Mouse (Mus musculus): ENCODE measurements at regions not wholly inside any gene's neighbourhood (a gene's known extent, or its start where the extent isn't known, plus 50 kb on each side); places are given as distances from the start of the nearest gene placed in this dataset.
A peak's percentile ranks its signal among the peaks of the same experiment; 100 is the strongest.

DNA sequence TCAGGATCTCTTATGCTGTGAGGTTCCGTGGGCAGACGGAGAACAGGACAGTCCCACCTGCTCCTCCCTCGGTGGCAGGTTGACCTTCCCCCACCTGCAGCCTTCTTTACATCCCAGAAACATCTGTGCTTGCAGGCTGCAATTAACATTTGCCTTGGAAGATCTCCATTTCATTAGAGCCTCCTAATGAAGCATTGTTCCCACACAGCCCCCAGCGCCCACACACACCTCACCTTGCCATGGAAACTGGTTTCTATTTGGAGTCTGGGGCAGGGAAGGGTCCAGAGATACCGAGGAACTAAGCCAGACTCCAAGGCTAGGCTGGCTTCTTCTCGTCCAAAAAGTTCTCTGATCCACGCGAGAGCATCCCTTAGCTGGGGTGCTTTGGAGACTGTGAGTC, 56.6 kb upstream of the Rpl38 start:
- ATAC-seq (replicated peaks; ENCODE audit: poor library complexity, severe bottlenecking) = no peak

DNA sequence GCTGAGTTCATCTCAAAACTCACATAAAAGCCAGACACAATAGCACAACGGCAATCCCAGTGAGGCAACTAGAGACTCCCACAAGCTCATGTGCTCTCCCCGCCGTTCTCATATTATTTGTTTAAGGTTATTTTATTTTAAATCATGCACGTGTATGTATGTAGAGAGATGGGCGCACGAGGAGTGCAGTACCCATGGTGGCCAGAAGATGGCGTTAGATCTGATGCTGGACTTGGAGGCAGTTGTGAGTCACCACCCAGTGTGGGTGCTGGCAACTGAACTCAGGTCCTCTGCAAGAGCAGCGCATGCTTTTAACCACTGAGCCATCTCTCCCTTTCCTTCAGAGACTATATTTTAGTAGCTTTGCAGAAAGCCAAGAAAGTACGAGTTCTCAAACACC, 60.3 kb upstream of the Rpl38 start:
- ATAC-seq (replicated peaks; ENCODE audit: poor library complexity, severe bottlenecking) = no peak

DNA sequence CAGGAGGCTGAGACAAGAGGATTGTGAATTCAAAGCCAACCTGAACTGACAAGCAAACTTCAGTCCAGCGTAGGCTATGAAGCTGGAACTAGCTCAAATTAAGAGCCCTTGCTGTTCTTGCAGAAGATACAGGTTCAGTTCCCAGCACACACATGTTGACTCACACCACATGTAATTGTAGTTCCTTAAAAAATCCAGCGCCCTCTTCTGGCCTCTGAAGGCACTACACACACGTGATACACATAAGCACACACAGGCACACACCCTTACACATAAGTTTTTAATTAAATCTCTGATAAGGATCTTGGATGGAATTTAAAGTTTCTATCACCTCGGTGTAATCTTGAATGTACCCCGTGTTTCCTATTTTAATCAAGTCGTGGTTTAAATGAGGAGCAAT, 65.2 kb upstream of the Rpl38 start:
- ATAC-seq (replicated peaks; ENCODE audit: poor library complexity, severe bottlenecking) = no peak

DNA sequence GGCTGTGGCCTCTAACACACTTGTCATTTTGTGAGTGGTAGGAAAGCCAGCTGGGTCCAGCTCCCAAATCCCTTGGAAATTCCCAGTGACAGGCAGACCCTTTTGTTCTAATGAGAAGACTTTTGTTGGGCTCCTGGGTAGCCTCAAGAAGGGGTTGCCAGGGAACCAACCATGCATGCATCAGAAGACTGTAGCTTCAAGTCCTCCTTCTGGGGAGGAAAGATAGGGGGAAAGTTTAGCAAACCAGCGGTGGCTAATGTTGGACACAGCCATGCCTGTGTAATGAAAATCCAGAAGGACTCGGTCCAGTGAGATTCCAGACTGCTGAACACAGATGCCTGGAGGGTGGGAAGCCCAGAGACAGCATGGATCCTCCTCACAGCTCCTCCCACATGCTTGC, 71.1 kb upstream of the Rpl38 start:
- no peak for ATAC-seq (replicated peaks; ENCODE audit: poor library complexity, severe bottlenecking)

DNA sequence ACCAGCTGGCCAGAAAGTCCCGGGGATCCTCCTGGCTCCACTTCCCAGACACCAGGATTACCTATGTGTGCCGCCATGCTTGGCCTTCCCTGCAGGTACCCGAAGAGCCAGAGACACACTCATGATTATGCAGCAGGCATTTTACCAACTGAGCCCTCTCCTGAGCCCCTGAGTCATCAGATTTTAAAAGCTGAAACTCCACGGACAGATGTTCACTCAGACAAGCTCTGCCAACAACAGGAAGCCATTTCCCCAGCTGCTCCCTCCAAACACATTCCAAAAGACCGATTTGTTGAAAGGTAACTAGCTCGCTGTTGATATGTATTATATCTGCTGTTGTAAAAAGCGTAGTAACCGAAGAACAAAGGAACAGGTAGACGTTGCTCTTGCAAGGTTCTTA, 75.4 kb upstream of the Rpl38 start:
- ATAC-seq (replicated peaks; ENCODE audit: poor library complexity, severe bottlenecking) = no peak

DNA sequence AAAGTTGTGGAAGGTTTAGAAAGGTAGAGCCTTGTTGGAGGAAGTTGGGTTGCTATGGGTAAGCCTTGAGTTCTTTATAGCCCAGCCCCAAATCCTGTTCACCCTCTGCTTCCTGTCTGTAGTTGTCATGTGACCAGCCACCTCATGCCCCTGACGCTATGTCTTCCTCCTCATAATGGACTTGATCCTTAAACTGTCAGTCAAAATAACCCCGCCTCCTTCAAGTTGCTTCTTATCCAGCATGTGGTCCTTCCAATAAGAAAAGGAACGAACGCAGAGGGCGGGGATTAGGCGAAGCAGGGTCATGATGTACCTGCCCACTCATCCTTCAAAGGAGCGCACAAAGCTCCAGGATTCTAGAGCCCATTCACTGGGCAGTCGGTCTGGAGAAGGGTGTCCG, 79.8 kb upstream of the Rpl38 start:
- ATAC-seq (replicated peaks; ENCODE audit: poor library complexity, severe bottlenecking) = no peak

DNA sequence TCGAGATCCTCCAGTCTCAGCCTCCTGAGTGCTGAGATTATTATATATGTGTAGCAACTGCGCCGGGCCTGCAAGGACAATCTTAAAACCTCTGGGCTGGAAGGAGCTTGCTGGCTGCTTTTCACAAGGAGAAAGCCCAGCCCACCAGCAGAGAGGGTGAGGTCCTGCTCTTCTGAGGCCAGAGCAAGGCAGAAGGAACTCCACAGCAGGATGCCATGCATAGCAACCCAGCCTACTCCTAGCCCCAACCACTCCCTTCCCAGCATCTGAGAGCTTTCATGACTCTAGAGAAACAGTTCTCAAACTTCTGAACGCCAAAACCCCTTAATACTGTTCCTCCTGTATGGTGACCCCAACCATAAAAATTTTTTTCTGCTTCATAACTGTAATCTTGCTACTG, 80.3 kb upstream of the Rpl38 start:
- no peak for ATAC-seq (replicated peaks; ENCODE audit: poor library complexity, severe bottlenecking)

DNA sequence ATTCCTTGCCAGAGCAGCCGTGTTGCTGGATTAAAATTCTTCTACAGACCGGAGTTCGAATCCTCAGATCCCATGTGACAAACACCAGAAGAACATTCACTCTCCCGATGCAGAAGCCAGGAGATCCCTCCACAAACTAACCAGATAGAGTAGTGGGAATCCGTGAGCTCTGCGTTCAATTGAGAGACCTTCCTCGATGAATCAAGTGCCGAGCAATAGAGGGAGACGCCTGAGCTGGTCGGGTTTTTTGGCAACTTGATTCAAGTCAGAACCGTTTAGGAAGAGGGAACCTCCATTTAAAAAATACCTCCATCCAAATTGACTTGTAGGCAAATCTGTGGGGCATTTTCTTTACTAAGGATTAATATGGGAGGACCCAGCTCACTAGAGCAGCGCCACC, 81.9 kb upstream of the Rpl38 start:
- ATAC-seq (replicated peaks; ENCODE audit: poor library complexity, severe bottlenecking) = no peak

DNA sequence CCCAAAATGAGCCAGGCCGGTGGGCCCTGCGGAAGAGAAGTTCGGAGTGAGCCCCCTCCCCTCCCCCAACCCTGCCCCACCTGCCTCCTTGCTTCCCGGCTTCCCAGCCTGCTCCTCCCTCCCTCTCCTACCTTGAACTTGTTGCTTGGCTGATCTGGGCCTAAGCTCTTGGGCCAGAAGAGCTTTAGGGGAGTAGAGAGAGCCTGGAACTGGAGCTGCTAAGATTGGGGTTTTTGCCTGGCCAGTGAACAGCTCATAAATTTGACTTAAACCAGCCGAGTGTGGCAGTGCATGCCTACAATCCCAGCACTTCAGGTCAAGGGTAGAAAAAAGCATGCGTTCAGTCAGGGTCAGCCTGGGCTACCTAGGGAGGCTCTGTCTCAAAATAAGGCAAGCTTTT, 83.5 kb upstream of the Rpl38 start:
- ATAC-seq (replicated peaks; ENCODE audit: poor library complexity, severe bottlenecking) = no peak

DNA sequence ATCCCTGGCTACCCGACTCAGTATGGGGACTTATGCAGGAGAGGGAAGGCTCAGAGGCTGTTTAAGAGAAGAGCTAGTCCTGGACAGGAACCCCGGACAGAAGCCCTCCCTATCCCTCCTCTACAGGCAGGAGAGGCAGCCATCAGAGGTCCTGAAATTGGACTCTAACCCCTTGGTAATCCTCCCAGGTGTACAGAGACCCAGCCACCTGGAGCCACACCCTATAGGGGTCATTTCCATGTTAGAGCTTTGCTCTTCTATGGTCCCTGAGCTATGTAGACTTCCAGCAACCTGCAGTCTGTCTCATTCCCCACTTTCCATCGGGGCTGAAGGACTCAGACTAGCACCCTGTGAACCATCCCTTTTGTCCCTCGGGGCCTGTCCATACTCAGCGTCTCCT, 84.2 kb upstream of the Rpl38 start:
- ATAC-seq (replicated peaks; ENCODE audit: poor library complexity, severe bottlenecking) = no peak

DNA sequence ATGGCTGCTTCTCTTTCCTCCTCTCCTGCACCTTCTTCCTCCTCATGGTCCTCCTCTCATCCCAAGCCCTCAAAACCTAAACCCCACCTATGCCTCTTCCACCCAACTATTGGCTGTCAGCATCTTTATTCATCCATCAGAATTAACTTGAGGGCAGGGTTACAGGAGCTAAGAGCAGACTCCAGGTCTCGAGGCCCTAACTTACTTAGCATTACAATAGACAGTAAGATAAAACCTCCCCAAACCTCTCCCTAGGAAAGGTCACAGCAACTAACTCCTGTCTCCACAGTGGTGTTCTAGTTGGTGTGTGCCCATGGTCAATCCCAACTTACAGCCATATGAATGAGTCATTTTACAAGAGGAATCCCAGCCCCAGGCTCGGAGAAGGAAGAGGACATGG, 88.3 kb upstream of the Rpl38 start:
- no peak for ATAC-seq (replicated peaks; ENCODE audit: poor library complexity, severe bottlenecking)

DNA sequence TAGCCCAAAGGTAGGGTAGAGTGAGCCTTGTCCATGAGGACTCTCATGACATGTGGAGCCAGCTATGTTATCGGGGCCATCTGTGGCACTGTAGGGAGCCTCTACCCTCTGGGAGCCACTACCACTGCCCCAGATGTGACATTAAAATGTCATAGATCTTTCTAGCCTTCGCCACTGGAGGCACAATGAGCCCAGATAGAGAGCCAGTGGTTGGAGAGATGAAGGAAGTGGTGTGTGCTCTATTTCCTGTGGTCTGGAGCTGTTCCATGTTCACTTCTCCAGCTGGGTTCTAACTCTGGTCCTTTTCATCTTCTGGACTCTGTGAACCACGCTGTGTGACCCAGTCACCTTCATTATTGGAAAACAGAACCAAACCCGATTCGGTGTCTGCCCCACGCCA, 89.8 kb upstream of the Rpl38 start:
- peak; percentile 83 for ATAC-seq (replicated peaks; ENCODE audit: poor library complexity, severe bottlenecking)

DNA sequence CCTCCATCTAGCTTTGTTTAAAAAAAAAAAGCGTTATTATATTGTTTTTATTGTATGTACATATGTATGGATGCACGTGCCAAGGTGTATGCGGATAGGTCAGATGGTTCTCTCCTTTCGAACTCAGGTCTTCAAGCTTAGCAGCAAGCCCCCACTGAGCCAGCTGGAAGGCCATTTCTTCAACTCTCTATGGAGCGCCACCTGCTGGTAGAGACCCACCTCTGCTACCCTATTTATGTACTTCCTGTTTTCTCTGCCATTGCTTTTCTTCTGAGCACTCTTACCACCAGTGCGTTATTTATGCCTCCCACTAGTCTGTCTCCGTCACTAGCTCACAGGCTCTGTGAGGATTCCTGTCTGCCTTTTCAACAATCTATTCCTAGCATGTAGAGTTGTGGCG, 91.5 kb upstream of the Rpl38 start:
- peak; percentile 80 for ATAC-seq (replicated peaks; ENCODE audit: poor library complexity, severe bottlenecking)

DNA sequence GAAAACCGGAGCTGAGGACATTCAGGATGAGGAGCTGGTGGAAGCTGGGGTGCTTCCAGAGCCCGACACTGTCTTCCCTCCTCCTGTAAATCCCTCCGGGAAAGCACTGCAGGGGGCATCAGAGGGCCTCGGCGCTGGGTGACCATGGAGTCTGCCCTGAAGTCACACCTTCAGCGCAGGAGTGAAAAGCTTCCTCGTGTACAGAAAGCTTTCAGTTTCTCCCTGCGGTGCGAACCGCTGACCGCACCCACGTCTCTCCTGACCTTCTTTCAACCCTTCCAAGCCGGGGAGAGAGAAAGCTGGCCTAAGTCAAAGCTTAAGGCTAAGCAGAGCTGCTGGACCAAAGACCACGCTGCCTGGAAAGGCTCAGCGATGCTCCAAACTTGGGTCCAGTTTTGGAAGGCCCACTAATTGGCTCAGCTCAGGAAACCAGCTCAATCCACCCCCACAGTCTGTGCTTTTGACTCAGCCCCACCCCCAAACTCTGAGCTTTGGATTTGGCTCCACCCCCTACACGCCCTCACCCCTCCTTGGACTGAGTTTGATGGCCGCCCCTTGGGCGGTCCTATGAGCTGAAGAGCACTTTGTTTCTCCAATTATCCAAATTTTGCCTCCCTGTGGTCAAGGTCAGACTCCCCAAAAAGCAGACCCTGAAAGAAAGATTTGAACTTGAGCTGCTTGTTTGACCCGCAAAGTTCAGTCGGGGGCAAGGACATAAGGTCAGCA, 97.0 kb upstream of the Rpl38 start:
- ATAC-seq (replicated peaks; ENCODE audit: poor library complexity, severe bottlenecking) = peak; percentile 60

DNA sequence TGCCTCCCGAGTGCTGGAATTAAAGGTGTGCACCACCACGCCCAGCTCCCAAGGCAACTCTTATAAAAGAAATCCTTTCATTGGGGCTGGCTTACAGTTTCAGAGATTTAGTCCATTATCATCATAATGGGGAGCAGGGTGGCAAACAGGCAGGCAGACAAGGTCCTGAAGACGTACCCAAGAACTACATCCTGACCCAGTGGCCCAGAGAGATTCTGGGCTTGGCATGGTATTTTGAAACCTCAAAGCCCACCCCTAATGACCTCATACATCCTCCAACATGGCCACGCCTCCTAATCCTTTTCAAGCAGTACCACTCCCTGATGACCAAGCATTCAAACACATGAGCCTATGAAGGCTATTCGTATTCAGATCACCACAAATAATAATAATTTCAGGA, 98.2 kb upstream of the Rpl38 start:
- no peak for ATAC-seq (replicated peaks; ENCODE audit: poor library complexity, severe bottlenecking)

DNA sequence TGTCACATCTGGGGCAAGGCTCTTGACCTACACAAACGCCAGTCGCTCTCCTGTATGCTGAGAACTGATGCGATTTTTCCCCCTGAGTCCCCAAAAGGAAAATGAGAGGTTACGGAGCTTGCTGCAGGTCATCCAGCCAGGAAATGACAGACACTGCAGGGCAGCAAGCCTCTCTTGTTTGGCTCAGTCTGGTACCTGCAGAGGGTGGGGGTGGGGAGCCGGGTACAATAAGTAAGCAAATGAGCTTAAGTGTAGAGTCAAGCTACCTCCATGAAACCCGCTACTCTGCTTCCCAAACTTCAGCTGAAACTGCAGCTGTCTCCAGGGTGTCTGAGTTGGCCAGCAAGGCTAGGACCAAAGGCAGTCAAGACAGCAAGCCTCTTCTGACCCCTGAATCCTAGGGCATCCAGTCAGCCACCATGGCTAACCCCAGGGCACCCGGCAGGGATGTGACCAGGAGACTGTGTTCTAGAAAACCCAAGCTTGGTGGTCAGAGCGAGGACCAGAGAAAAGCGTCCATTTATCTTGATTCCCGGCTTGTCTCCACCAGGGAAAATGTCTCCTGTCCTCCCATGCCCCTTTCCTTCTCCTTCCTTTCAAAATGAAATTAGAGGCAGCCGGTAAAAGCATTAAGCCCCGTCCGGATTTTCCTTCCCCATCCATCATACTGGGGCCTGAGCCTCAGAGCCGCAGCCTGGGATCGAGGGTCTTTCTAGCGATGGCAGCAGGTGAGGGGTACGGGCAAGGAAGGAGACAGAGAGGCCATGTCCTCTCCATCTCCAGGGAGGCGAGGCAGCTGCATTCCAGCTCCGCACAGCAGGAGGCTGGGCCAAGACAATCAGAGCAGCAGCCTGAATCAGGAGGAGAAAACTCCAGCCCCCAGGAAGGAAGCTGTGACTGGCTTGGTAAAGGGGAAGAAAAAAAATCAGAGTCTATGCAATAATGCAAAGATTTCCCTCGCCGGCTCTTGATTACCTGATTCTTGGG, 100.2 kb upstream of the Rpl38 start:
- no peak for ATAC-seq (replicated peaks; ENCODE audit: poor library complexity, severe bottlenecking)

DNA sequence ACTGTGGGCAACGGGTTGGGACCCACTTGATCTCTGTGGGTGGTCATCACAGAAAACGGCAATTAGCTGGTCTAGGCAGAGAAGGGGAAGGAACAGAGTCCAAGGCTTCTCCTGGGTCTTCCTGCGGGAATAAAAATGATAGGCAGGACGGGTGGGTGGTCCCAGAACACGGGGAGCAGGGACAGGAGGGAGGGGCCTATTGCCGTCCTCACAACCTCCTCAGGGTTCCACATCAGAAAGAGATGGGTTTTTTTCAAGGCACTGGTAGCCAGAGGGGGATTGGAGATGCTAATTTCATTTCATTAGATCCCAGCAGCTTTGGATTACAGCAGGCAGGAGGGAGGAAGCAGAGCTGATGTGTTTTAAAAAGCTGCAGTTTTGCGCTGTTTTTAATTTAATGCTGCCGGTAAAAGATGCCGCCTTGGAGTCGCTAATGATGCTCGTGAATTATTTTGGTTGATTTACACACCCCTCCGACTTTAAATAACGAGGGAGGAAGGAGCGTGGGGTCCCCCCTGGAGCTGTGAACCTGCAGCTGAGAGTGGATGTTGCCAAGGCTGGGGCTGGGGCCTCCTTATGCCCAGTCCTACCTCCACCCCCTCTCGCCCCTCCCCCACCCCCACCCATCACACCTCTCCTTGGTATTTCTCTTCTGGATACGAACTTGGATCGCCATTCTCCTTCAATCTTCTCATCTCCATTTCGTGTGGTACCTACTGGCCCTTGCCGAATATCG, 101.1 kb upstream of the Rpl38 start:
- no peak for ATAC-seq (replicated peaks; ENCODE audit: poor library complexity, severe bottlenecking)

DNA sequence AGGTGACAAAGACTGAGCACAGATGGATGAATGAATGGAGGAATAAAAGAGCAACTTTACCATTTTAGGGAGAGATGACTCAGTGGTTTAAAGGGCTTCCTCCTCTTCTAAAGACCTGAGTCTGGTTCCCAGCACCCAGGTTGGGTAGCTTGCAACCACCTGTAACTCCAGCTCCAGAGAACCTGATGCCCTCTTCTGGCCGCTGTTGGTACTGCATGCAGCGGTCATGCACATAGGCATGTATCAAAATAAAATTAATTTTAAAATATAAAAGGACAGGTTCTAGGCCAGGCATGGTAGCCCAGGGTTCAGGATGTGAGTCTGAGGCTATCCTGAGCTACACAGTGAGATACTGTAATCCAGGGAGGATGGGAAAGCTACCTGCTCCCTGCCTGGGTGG, 103.4 kb upstream of the Rpl38 start:
- ATAC-seq (replicated peaks; ENCODE audit: poor library complexity, severe bottlenecking) = no peak

DNA sequence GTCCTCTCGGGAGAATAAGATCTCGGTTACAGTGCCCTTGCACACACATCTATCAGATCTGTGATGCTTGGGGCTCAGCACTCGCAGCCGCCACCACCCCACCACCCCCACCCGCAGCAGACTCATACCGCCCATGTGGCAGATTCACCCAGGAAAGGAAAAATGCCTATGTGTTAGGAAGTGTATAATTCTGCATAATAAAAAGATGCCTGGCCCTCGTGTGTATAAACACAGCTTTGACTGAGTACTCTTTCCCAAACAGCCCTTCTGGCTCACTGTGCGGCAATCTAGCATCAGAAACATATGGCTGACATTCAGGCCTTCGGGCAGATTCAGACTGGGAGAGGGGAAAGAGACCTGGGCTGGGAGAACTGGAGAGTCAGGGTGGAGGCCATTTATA, 105.2 kb upstream of the Rpl38 start:
- ATAC-seq (replicated peaks; ENCODE audit: poor library complexity, severe bottlenecking) = no peak

DNA sequence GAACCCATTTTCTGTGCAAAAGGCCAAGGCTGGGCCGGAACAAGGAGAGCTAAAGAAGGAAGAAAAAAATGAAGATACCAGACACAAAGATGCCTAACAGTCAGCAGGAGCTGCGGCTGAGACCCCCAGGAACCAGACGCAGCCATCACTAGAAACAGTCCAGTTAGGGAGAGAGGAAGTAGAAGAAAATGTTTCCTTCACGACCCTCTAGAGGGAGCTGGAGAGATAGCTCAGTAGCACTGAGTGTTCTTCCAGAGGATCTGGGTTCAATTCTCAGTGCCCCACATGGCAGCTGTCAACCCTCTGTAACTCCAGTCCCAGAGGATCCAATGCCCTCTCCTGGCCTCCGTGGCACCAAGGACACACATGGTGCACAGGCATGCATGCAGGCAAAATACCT, 113.7 kb upstream of the Rpl38 start:
- peak; percentile 54 for ATAC-seq (replicated peaks; ENCODE audit: poor library complexity, severe bottlenecking)

DNA sequence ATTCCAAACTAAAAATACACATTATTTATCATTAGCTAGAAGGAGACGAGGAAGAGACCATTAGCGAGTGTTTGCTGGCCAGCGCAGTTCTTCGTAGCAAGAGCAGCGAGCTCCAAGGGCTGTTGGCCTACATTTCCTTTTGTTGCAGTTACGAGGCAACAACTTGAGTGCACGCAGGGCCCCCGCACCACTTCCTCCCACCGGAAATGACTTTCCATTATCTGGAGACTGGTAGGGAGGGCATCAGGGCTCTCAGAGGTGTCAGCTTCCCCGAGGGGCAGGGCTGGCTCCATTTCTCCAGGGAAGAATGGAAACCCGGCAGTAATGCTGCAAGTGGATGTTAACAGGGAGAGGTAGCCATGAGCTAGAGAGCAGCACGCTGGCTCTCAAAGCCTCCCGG, 114.3 kb upstream of the Rpl38 start:
- ATAC-seq (replicated peaks; ENCODE audit: poor library complexity, severe bottlenecking) = peak; percentile 90
